Mouse (Mus musculus) E14TG2a.4 (cell line): ENCODE data around the gene Tmem138.

Source experiments
- CTCF ChIP-seq: conservative IDR thresholded peaks from 2 replicates; pipeline ENCODE4 v1.5.1; 2014; ENCODE audit warnings: low read length
- NANOG ChIP-seq: IDR thresholded peaks from 2 replicates; pipeline ENCODE4 v1.6.1; 2014; ENCODE audit warnings: borderline replicate concordance, low read length, mixed read lengths
- POU5F1 ChIP-seq: IDR thresholded peaks from 2 replicates; pipeline ENCODE4 v1.6.1; 2014; ENCODE audit warnings: low read length, borderline replicate concordance

GRCm38 (mm10) chr19:10583550-10584146 is 6.5 kb upstream of the Tmem138 start:
- no peak for TF ChIP-seq CTCF
- no peak for TF ChIP-seq POU5F1
- TF ChIP-seq NANOG = no peak
